Mouse (Mus musculus) neural tube, embryonic 14.5 days (tissue): ENCODE data around the gene Vkorc1. TPM values are rescaled to one million over a fixed set of nuclear protein-coding genes. Genes with fewer than 3 reads are reported as not detected.

Experiments used
- ATAC-seq: fragments of 200-750 bp; cut with Nextera tagmentation; 2 replicates; pipeline ENCODE4 v1.8.0; 2017; ENCODE audit warnings: low read depth, mild to moderate bottlenecking, moderate TSS enrichment, moderate library complexity
- H3K27ac ChIP-seq: fragments of 300-500 bp; sonication (generic); 2 replicates; pipeline ENCODE4 v1.5.1; 2014; ENCODE audit warnings: low read depth, mild to moderate bottlenecking, control low read depth, low read length, moderate library complexity, mixed read lengths
- H3K27me3 ChIP-seq: fragments of 300-500 bp; sonication (generic); 2 replicates; pipeline ENCODE4 v1.6.1; 2014; ENCODE audit warnings: low read length; ENCODE audit not compliant: control insufficient read depth, insufficient read depth
- H3K36me3 ChIP-seq: fragments of 300-500 bp; sonication (generic); 2 replicates; pipeline ENCODE4 v1.6.1; 2014; ENCODE audit warnings: low read length, mixed read lengths; ENCODE audit not compliant: control insufficient read depth, insufficient read depth
- H3K4me1 ChIP-seq: fragments of 300-500 bp; sonication (generic); 2 replicates; pipeline ENCODE4 v1.6.1; 2014; ENCODE audit warnings: low read length; ENCODE audit not compliant: control insufficient read depth, insufficient read depth
- H3K4me2 ChIP-seq: fragments of 300-500 bp; sonication (generic); 2 replicates; pipeline ENCODE4 v1.6.1; 2014; ENCODE audit warnings: mild to moderate bottlenecking, low read depth, low read length, control low read depth
- H3K4me3 ChIP-seq: fragments of 300-500 bp; sonication (generic); 2 replicates; pipeline ENCODE4 v1.5.1; 2014; ENCODE audit warnings: low read depth, low read length, control low read depth, mixed read lengths
- H3K9ac ChIP-seq: fragments of 300-500 bp; sonication (generic); replicated peaks from 2 replicates; pipeline ENCODE4 v1.6.1; 2014; ENCODE audit warnings: low read depth, mild to moderate bottlenecking, control low read depth, low read length, mixed read lengths
- H3K9me3 ChIP-seq: fragments of 300-500 bp; sonication (generic); 2 replicates; pipeline ENCODE4 v1.6.1; 2016; ENCODE audit warnings: low read length; ENCODE audit not compliant: control insufficient read depth
- WGBS: fragments of 180-500 bp; shearing (Covaris S2); extraction: QIAGEN DNeasy Blood & Tissue Kit; methylation state at CpG from one replicate; pipeline ENCODE4 v1.1.7; 2014; 5-methylcytosine and 5-hydroxymethylcytosine counted together
- polyA plus RNA-seq: library from polyadenylated mRNA; unstranded; fragments of >200 nt; fragmentation: Nextera tagmentation; extraction: Ambion mirVana; gene quantifications from 2 replicates; pipeline ENCODE4 v1.2.1, GENCODE M21; 2014

The Vkorc1 gene
- polyA plus RNA-seq, 1 experiment from 2014 or later: 59.2 TPM

DNA sequence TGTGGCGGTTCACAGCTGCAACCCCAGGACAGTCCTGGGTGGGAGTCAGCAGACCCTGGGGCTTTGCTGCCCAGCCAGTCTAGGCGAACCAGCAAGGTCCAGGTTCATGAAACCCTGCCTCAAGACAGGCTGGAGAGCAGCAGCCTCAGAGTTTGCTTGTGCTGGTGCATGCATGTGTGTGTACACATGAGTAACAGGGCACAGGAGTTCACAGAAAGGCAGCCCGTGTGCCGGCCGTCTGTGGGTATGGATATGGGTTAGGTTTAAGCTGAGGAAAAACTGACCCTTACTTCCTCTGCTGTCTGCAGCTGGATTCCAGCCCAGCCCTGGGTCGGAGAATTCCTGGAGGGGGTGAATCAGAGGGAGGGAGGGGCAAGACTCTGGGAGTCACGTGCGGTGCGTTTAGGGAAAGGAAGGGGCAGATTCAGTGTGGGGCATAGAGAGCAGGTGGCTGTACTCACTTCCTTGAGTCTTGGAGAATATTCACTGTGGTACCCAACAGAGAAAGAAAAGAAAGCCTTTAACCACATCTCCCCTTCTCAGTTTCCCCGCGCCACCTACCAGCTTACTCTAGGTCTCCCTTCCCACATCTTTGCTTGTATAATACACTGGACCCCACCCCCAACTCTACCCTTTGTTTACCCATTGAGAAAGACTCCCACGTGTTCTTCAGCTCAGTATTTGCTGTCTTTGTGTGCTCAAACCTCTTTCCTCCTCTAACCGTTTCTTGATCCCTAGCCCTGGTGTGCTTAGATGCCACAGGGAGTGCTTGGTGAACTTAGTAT is 36.1 kb upstream of the Vkorc1 start:
- Histone ChIP-seq H3K27ac (no peak overlapping the region), H3K4me1 (peaks cover 3% of the 10 kb centered on the region; the same call in 1 of the 2 replicates), H3K4me2 (no peak overlapping the region), H3K36me3 (no peaks in the 10 kb centered on the region), H3K27me3 (peaks cover 7% of the 10 kb centered on the region; the same call in 1 of the 2 replicates), H3K4me3 (no peak overlapping the region), H3K9ac (no peak overlapping the region), H3K9me3 (no peaks in the 10 kb centered on the region)
- 47% methylated on average over 13 of the region's 13 CpGs for WGBS
- ATAC-seq: no peak

DNA sequence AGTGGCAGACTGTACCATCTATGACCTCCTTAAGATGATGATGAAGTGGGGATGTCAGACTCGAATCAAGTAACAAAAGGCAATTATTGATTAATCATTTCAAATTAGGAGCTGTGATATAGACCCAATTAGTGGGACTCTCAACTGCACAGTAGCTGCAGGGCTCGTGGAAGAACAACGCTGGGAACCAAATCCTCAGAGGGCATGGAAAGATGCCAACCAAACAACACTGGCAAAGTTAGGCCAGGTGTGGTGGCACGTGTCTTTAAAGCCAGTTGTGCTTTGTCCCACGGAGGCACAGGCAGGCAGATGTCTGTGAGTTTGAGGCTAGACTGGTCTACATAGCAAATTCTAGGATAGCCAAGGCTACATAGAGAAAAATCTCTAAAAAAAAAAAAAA is 35.2 kb upstream of the Vkorc1 start:
- Histone ChIP-seq H3K27ac (no peak overlapping the region), H3K4me3 (no peak overlapping the region), H3K36me3 (peaks cover 6% of the 10 kb centered on the region; the same call in 1 of the 2 replicates), H3K4me1 (peaks cover 3% of the 10 kb centered on the region; the same call in 1 of the 2 replicates), H3K9ac (no peak overlapping the region), H3K9me3 (no peaks in the 10 kb centered on the region), H3K27me3 (peaks cover 7% of the 10 kb centered on the region; the same call in 1 of the 2 replicates), H3K4me2 (no peak overlapping the region)
- 79% methylated on average over 5 of the region's 5 CpGs for WGBS
- ATAC-seq: no peak

DNA sequence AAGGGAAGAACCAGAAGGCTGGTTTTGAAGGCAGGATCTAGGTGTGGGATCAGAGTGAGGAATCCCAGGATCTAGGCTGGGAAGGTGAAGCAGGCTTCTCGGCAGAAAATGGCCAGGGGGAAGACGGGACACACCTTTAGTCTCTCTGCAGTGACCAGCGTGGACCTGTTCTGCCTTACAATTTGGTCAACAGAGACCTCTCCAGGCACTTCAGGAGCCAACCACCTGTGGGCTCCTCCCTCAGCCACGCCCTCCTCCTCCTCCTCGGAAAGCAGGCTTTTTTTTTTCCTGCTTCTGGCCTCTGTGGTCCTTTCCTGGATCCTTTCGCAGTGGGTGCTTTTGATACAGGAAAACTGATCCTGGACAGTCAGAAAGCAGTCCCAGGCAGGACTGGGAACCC is 34.5 kb upstream of the Vkorc1 start, which contains the start of gene Prss8:
Prss8 (minus strand) TSS at position 182 of the 400 bp plus-strand sequence.
- Histone ChIP-seq H3K9ac (no peak within 1 kb of the TSS; the same call in 1 of the 2 replicates), H3K9me3 (no peaks in the 10 kb centered on the region), H3K4me3 (no peak within 1 kb of the TSS), H3K4me1 (peaks cover 3% of the 10 kb centered on the region; the same call in 1 of the 2 replicates), H3K36me3 (peaks cover 11% of the 10 kb centered on the region; the same call in 1 of the 2 replicates), H3K27me3 (peaks cover 7% of the 10 kb centered on the region; the same call in 1 of the 2 replicates), H3K4me2 (no peak within 1 kb of the TSS; the same call in 1 of the 2 replicates), H3K27ac (no peak within 1 kb of the TSS)
- 12% methylated on average over 6 of the region's 6 CpGs for WGBS
- no peak for ATAC-seq

DNA sequence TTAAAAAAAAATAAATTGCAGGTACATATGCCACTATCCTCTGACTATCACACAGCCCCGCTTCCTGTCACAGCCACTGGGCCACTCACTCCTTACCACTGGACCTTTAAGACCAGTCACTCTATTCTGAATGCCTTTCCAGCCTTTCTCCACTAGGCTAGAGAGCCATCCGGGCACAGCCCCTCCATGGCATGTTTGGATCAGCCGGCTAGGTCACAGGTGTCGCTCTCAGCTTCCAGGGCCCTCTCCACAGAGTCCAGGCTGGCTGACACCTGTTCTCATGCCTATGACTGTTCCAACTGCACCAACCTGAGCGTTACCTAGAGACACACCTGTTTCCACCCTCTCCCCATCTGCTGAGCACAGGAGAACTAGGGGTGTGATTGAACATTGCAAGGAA is 33.2 kb upstream of the Vkorc1 start:
- no peak overlapping the region for H3K4me3 ChIP-seq
- no peak overlapping the region for H3K9ac ChIP-seq
- H3K27me3 ChIP-seq: peaks cover 7% of the 10 kb centered on the region; the same call in 1 of the 2 replicates
- H3K9me3 ChIP-seq: no peaks in the 10 kb centered on the region
- no peak overlapping the region for H3K4me2 ChIP-seq
- WGBS: 51% methylated on average over 5 of the region's 5 CpGs
- H3K4me1 ChIP-seq: no peaks in the 10 kb centered on the region
- H3K27ac ChIP-seq: no peak overlapping the region
- peaks cover 16% of the 10 kb centered on the region; the same call in 1 of the 2 replicates for H3K36me3 ChIP-seq
- ATAC-seq: peak; percentile 24; the same call in 1 of the 2 replicates

DNA sequence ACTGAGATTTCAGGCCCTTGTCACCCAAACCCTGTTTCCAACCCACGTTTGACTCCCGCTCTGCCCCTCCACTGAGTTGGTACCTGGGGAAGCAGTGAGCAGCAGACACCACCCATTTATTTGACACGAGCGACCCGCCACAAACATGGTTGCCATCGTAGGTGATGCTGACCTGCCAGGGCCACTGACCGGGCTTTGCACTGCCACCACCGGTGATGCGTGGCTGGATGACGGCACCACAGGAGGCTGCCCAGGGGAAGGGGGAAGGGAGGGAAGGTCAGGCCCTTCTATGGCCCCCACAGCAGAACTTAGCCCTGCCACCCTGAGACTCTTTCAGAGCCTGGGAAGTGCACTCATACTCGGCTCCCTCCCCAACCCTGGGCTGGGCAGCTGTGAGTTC is 32.3 kb upstream of the Vkorc1 start:
- H3K36me3 ChIP-seq: peaks cover 22% of the 10 kb centered on the region; the same call in 1 of the 2 replicates
- H3K9ac ChIP-seq: no peak overlapping the region
- no peak for ATAC-seq
- H3K4me2 ChIP-seq: no peak overlapping the region
- no peak overlapping the region for H3K4me3 ChIP-seq
- H3K27me3 ChIP-seq: peaks cover 7% of the 10 kb centered on the region; the same call in 1 of the 2 replicates
- WGBS: 88% methylated on average over 11 of the region's 11 CpGs
- H3K4me1 ChIP-seq: no peaks in the 10 kb centered on the region
- no peaks in the 10 kb centered on the region for H3K9me3 ChIP-seq
- no peak overlapping the region for H3K27ac ChIP-seq

DNA sequence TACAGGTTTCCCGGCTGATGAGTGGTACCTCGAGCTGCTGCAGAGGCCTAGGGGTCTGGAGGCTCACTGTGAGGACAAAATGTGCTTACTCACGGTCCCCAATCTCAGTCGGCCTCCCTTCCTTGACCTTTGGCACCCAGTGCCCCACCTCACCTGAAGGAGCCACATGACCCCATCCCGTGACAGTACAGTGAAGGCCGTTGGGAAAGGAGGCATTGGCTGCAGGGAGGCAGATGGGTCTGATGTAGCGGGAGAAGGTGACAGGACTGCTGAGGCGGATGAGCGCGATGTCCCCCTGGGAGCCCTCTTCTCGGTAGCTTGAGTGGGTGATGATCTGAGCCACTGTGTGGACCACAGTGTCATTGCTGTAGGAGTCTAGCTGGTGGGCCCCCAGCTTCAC is 31.4 kb upstream of the Vkorc1 start:
- Histone ChIP-seq H3K4me2 (no peak overlapping the region), H3K4me3 (no peak overlapping the region), H3K4me1 (no peaks in the 10 kb centered on the region), H3K9ac (no peak overlapping the region), H3K36me3 (peaks cover 26% of the 10 kb centered on the region; the same call in 1 of the 2 replicates), H3K9me3 (no peaks in the 10 kb centered on the region), H3K27me3 (peaks cover 7% of the 10 kb centered on the region; the same call in 1 of the 2 replicates), H3K27ac (no peak overlapping the region)
- no peak for ATAC-seq
- WGBS: 88% methylated on average over 11 of the region's 11 CpGs

DNA sequence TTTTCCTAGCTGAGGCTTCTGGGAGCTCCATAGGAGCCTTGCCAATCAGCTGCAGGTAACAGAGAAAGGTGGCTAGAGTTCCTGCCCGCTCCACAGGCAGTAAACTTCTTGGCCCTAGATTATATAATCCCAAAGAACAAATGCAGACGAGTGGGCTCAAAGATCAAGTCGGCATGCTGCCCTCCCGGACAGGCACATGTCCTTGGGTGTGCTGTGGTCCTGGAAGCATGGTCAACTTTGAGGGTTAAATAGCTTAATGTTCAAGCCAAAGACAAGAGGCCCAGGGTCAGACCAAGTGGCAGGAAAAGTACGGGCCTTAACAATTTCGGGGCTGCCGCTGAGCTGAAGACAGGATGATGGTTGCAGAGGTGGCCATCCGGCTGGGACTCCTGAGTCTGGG is 30.6 kb upstream of the Vkorc1 start:
- Histone ChIP-seq H3K27ac (no peak overlapping the region), H3K4me2 (no peak overlapping the region), H3K36me3 (peaks cover 26% of the 10 kb centered on the region; the same call in 1 of the 2 replicates), H3K4me1 (no peaks in the 10 kb centered on the region), H3K9me3 (no peaks in the 10 kb centered on the region), H3K9ac (no peak overlapping the region), H3K27me3 (peaks cover 7% of the 10 kb centered on the region; the same call in 1 of the 2 replicates), H3K4me3 (no peak overlapping the region)
- no peak for ATAC-seq
- WGBS: 90% methylated on average over 8 of the region's 8 CpGs

DNA sequence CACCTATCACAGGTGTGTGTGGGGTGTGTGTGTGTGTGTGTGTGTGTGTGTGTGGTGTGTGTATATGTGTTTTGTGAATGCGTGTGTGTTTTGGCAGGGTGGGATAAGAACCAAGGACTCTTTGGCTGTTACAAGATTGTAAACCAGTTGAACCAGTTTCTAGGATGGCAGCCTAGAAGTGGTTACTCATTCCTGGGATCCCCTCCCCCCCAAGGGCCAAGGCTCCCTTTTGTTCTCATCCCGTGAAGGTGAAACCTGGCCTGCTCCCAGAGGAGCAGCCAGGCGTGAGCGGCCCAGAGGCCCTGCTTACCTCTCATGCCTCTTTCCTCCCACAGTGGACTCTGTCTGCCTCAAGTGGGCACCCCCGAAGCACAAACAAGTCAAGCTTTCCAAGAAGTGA is 29.8 kb upstream of the Vkorc1 start:
- Histone ChIP-seq H3K27me3 (peaks cover 7% of the 10 kb centered on the region; the same call in 1 of the 2 replicates), H3K4me1 (no peaks in the 10 kb centered on the region), H3K36me3 (peaks cover 26% of the 10 kb centered on the region; the same call in 1 of the 2 replicates), H3K27ac (no peak overlapping the region), H3K9ac (no peak overlapping the region), H3K9me3 (no peaks in the 10 kb centered on the region), H3K4me2 (no peak overlapping the region), H3K4me3 (no peak overlapping the region)
- ATAC-seq: no peak
- 78% methylated on average over 5 of the region's 5 CpGs for WGBS

DNA sequence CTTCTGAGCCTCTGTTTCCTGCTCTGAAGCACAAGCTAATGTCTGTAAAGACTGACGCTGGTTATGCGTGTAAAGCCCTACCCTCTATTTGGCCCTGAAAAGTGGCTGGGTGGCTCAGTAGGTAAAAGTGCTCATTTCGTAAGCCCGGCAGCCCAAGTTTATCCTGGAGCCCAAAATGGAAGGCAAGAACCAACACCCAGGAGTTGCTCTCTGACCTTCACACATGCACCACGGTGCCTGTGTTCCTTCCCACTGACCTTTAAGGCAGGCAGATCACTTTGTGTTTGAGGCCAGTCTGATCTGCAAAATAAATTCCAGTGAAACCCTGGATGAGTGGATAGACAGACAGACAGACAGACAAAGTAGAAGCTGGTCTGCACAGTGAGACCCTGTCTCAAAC is 28.3 kb upstream of the Vkorc1 start:
- Histone ChIP-seq H3K27ac (no peak overlapping the region), H3K4me2 (no peak overlapping the region), H3K9me3 (no peaks in the 10 kb centered on the region), H3K9ac (no peak overlapping the region), H3K4me1 (no peaks in the 10 kb centered on the region), H3K36me3 (peaks cover 26% of the 10 kb centered on the region; the same call in 1 of the 2 replicates), H3K4me3 (no peak overlapping the region), H3K27me3 (peaks cover 6% of the 10 kb centered on the region; the same call in 1 of the 2 replicates)
- no peak for ATAC-seq
- 92% methylated on average over 5 of the region's 5 CpGs for whole genome bisulfite sequencing
